Mouse (Mus musculus) neural tube, embryonic 14.5 days (tissue): ENCODE data around the gene Fbxw5. TPM values are rescaled to one million over a fixed set of nuclear protein-coding genes. Genes with fewer than 3 reads are reported as not detected.

Experiments
- ATAC-seq: fragments of 200-750 bp; cut with Nextera tagmentation; 2 replicates; pipeline ENCODE4 v1.8.0; 2017; ENCODE audit warnings: low read depth, mild to moderate bottlenecking, moderate TSS enrichment, moderate library complexity
- H3K27ac ChIP-seq: fragments of 300-500 bp; sonication (generic); 2 replicates; pipeline ENCODE4 v1.5.1; 2014; ENCODE audit warnings: low read depth, mild to moderate bottlenecking, control low read depth, low read length, moderate library complexity, mixed read lengths
- H3K27me3 ChIP-seq: fragments of 300-500 bp; sonication (generic); 2 replicates; pipeline ENCODE4 v1.6.1; 2014; ENCODE audit warnings: low read length; ENCODE audit not compliant: control insufficient read depth, insufficient read depth
- H3K36me3 ChIP-seq: fragments of 300-500 bp; sonication (generic); 2 replicates; pipeline ENCODE4 v1.6.1; 2014; ENCODE audit warnings: low read length, mixed read lengths; ENCODE audit not compliant: control insufficient read depth, insufficient read depth
- H3K4me1 ChIP-seq: fragments of 300-500 bp; sonication (generic); 2 replicates; pipeline ENCODE4 v1.6.1; 2014; ENCODE audit warnings: low read length; ENCODE audit not compliant: control insufficient read depth, insufficient read depth
- H3K4me2 ChIP-seq: fragments of 300-500 bp; sonication (generic); 2 replicates; pipeline ENCODE4 v1.6.1; 2014; ENCODE audit warnings: mild to moderate bottlenecking, low read depth, low read length, control low read depth
- H3K4me3 ChIP-seq: fragments of 300-500 bp; sonication (generic); 2 replicates; pipeline ENCODE4 v1.5.1; 2014; ENCODE audit warnings: low read depth, low read length, control low read depth, mixed read lengths
- H3K9ac ChIP-seq: fragments of 300-500 bp; sonication (generic); replicated peaks from 2 replicates; pipeline ENCODE4 v1.6.1; 2014; ENCODE audit warnings: low read depth, mild to moderate bottlenecking, control low read depth, low read length, mixed read lengths
- H3K9me3 ChIP-seq: fragments of 300-500 bp; sonication (generic); 2 replicates; pipeline ENCODE4 v1.6.1; 2016; ENCODE audit warnings: low read length; ENCODE audit not compliant: control insufficient read depth
- WGBS: fragments of 180-500 bp; shearing (Covaris S2); extraction: QIAGEN DNeasy Blood & Tissue Kit; methylation state at CpG from one replicate; pipeline ENCODE4 v1.1.7; 2014; 5-methylcytosine and 5-hydroxymethylcytosine counted together
- polyA plus RNA-seq: library from polyadenylated mRNA; unstranded; fragments of >200 nt; fragmentation: Nextera tagmentation; extraction: Ambion mirVana; gene quantifications from 2 replicates; pipeline ENCODE4 v1.2.1, GENCODE M21; 2014

Gene Fbxw5
- polyA plus RNA-seq, 1 experiment from 2014 or later = 137 TPM

- Histone ChIP-seq H3K27me3 (no peaks in the 10 kb centered on the region), H3K4me1 (peaks cover 17% of the 10 kb centered on the region), H3K27ac (peak within 1 kb of the TSS; percentile 94), H3K4me2 (peak within 1 kb of the TSS; percentile 64), H3K4me3 (peak within 1 kb of the TSS; percentile 74), H3K36me3 (0 out of 2 replicates have a peak, but pooled peaks cover 5% of the 10 kb centered on the region), H3K9me3 (no peaks in the 10 kb centered on the region), H3K9ac (peak within 1 kb of the TSS; percentile 87)
- under 1% methylated on average over 48 of the region's 48 CpGs for WGBS
- ATAC-seq = peak; percentile 89
Measured at GRCm38 (mm10) chr2:25460551-25461309, 39.8 kb upstream of the Fbxw5 start, which contains the start of gene Paxx. Gene Paxx (minus strand): TSS chr2:25461094.

GRCm38 (mm10) chr2:25461407-25461806, 39.1 kb upstream of the Fbxw5 start:
- Histone ChIP-seq H3K4me3 (peak overlapping the region; percentile 74), H3K9ac (peak overlapping the region; percentile 87), H3K4me1 (peaks cover 17% of the 10 kb centered on the region), H3K36me3 (0 out of 2 replicates have a peak, but pooled peaks cover 5% of the 10 kb centered on the region), H3K27me3 (no peaks in the 10 kb centered on the region), H3K4me2 (peak overlapping the region; percentile 64), H3K9me3 (no peaks in the 10 kb centered on the region), H3K27ac (peak overlapping the region; percentile 94)
- no peak for ATAC-seq
- 33% methylated on average over 3 of the region's 3 CpGs for WGBS

DNA sequence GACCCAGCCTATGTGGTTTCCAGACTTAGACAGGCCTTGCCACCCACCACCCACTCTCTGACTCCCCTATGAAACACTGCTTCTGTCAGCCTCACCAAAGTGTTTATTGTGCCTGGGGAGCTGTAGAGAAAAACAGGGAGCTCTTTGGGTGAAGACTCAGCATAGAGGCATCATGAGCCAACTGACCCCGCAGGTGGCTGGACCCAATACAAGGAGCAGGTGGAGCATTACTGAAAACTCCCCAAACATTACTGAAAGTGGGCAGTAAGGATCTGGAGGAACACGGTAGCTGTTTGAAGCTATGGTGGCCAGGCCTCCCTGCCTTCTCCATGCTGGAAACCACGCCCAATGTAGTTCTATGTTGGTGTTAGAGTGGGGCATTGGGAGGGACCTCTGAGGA, 36.9 kb upstream of the Fbxw5 start:
- Histone ChIP-seq H3K36me3 (0 out of 2 replicates have a peak, but pooled peaks cover 5% of the 10 kb centered on the region), H3K4me2 (no peak overlapping the region), H3K4me1 (peaks cover 17% of the 10 kb centered on the region), H3K9me3 (no peaks in the 10 kb centered on the region), H3K27ac (no peak overlapping the region), H3K9ac (no peak overlapping the region), H3K27me3 (no peaks in the 10 kb centered on the region), H3K4me3 (no peak overlapping the region)
- 87% methylated on average over 3 of the region's 3 CpGs for WGBS
- no peak for ATAC-seq

DNA sequence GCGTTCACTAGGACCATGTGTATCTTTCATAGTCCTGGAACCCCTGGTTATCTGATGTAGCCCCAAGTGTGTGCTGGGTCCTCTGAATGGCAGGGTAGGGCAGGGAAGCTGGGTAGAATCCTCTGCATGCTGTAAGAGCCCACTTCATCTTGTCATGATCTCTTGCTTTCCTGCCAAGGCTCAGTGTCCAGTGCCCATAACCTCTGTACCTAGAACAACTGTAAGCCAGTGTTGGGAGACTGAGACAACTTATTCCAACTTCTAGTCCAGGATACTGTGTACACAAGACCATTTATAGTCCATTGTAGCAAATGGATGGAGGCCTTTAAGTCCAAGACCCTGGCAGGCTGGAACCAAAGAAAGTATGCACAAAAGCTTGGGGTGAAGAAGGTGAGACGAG, 35.3 kb upstream of the Fbxw5 start:
- Histone ChIP-seq H3K36me3 (no peaks in the 10 kb centered on the region), H3K4me2 (no peak overlapping the region), H3K9me3 (no peaks in the 10 kb centered on the region), H3K27ac (no peak overlapping the region), H3K9ac (no peak overlapping the region), H3K27me3 (no peaks in the 10 kb centered on the region), H3K4me3 (no peak overlapping the region), H3K4me1 (peaks cover 12% of the 10 kb centered on the region; the same call in 1 of the 2 replicates)
- no peak for ATAC-seq
- 89% methylated on average over 2 of the region's 2 CpGs for WGBS

- Histone ChIP-seq H3K4me1 (peaks cover 9% of the 10 kb centered on the region; the same call in 1 of the 2 replicates), H3K27ac (no peak overlapping the region), H3K9me3 (no peaks in the 10 kb centered on the region), H3K4me2 (no peak overlapping the region), H3K4me3 (no peak overlapping the region), H3K27me3 (no peaks in the 10 kb centered on the region), H3K36me3 (no peaks in the 10 kb centered on the region), H3K9ac (no peak overlapping the region)
- 70% methylated on average over 10 of the region's 10 CpGs for WGBS
- no peak for ATAC-seq
Measured at GRCm38 (mm10) chr2:25465816-25466635, 34.5 kb upstream of the Fbxw5 start.

- Histone ChIP-seq H3K4me3 (no peak overlapping the region), H3K27me3 (no peaks in the 10 kb centered on the region), H3K36me3 (no peaks in the 10 kb centered on the region), H3K9ac (no peak overlapping the region), H3K4me1 (peaks cover 6% of the 10 kb centered on the region; the same call in 1 of the 2 replicates), H3K4me2 (no peak overlapping the region), H3K9me3 (no peaks in the 10 kb centered on the region), H3K27ac (no peak overlapping the region)
- WGBS = 87% methylated on average over 14 of the region's 14 CpGs
- ATAC-seq = no peak
Measured at GRCm38 (mm10) chr2:25467606-25468303, 32.8 kb upstream of the Fbxw5 start.

- peak; percentile 59; the same call in 1 of the 2 replicates for ATAC-seq
- no peak overlapping the region for H3K9ac ChIP-seq
- H3K27me3 ChIP-seq = no peaks in the 10 kb centered on the region
- H3K9me3 ChIP-seq = no peaks in the 10 kb centered on the region
- no peak overlapping the region for H3K4me3 ChIP-seq
- H3K4me2 ChIP-seq = no peak overlapping the region
- no peaks in the 10 kb centered on the region for H3K36me3 ChIP-seq
- 70% methylated on average over 10 of the region's 10 CpGs for WGBS
- peaks cover 6% of the 10 kb centered on the region; the same call in 1 of the 2 replicates for H3K4me1 ChIP-seq
- peak overlapping the region; percentile 45; the same call in 1 of the 2 replicates for H3K27ac ChIP-seq
Measured at GRCm38 (mm10) chr2:25468962-25469915, 31.3 kb upstream of the Fbxw5 start.

- no peak for ATAC-seq
- whole genome bisulfite sequencing = 67% methylated on average over 6 of the region's 6 CpGs
- Histone ChIP-seq H3K27me3 (no peaks in the 10 kb centered on the region), H3K4me3 (no peak within 1 kb of the TSS), H3K9me3 (no peaks in the 10 kb centered on the region), H3K4me1 (peaks cover 6% of the 10 kb centered on the region; the same call in 1 of the 2 replicates), H3K27ac (peak within 1 kb of the TSS; percentile 45; the same call in 1 of the 2 replicates), H3K4me2 (no peak within 1 kb of the TSS), H3K36me3 (no peaks in the 10 kb centered on the region), H3K9ac (no peak within 1 kb of the TSS)
Measured at GRCm38 (mm10) chr2:25469969-25470368, 30.6 kb upstream of the Fbxw5 start, which contains the start of gene Ptgds. Gene Ptgds (minus strand): TSS chr2:25470046.
